Mouse (Mus musculus) heart, embryonic 16.5 days (tissue): ENCODE measurements at regions not wholly inside any gene's neighbourhood (a gene's known extent, or its start where the extent isn't known, plus 50 kb on each side); places are given as distances from the start of the nearest gene placed in this dataset.

Source experiments
- ATAC-seq: fragments of 200-750 bp; cut with Nextera tagmentation; replicated peaks from 2 replicates; pipeline ENCODE4 v1.8.0; 2017; ENCODE audit warnings: moderate number of reproducible peaks; ENCODE audit not compliant: insufficient read depth, low FRiP score; ENCODE audit errors: extremely low read depth
- H3K27ac ChIP-seq: fragments of 300-500 bp; sonication (generic); 2 replicates; pipeline ENCODE4 v1.5.1; 2014; ENCODE audit warnings: mild to moderate bottlenecking, low read length, control low read depth, moderate library complexity
- H3K27me3 ChIP-seq: fragments of 300-500 bp; sonication (generic); 2 replicates; pipeline ENCODE4 v1.6.1; 2014; ENCODE audit warnings: low read length, mixed read lengths; ENCODE audit not compliant: control insufficient read depth, insufficient read depth
- H3K36me3 ChIP-seq: fragments of 300-500 bp; sonication (generic); 2 replicates; pipeline ENCODE4 v1.6.1; 2014; ENCODE audit not compliant: control insufficient read depth, insufficient read depth
- H3K4me1 ChIP-seq: fragments of 300-500 bp; sonication (generic); 2 replicates; pipeline ENCODE4 v1.6.1; 2014; ENCODE audit warnings: low read length, mixed read lengths; ENCODE audit not compliant: control insufficient read depth, insufficient read depth
- H3K4me2 ChIP-seq: fragments of 300-500 bp; sonication (generic); 2 replicates; pipeline ENCODE4 v1.6.1; 2014; ENCODE audit warnings: low read depth, mild to moderate bottlenecking, control low read depth, low read length
- H3K4me3 ChIP-seq: fragments of 300-500 bp; sonication (generic); 2 replicates; pipeline ENCODE4 v1.5.1; 2014; ENCODE audit warnings: mild to moderate bottlenecking, control low read depth, low read length
- H3K9ac ChIP-seq: fragments of 300-500 bp; sonication (generic); 2 replicates; pipeline ENCODE4 v1.6.1; 2014; ENCODE audit warnings: low read length, control low read depth
- H3K9me3 ChIP-seq: fragments of 300-500 bp; sonication (generic); replicated peaks from 2 replicates; pipeline ENCODE4 v1.6.1; 2016; ENCODE audit warnings: low read length; ENCODE audit not compliant: control insufficient read depth
- WGBS: fragments of 180-500 bp; shearing (Covaris S2); extraction: QIAGEN DNeasy Blood & Tissue Kit; methylation state at CpG from one replicate; pipeline ENCODE4 v1.1.7; 2014; 5-methylcytosine and 5-hydroxymethylcytosine counted together

DNA sequence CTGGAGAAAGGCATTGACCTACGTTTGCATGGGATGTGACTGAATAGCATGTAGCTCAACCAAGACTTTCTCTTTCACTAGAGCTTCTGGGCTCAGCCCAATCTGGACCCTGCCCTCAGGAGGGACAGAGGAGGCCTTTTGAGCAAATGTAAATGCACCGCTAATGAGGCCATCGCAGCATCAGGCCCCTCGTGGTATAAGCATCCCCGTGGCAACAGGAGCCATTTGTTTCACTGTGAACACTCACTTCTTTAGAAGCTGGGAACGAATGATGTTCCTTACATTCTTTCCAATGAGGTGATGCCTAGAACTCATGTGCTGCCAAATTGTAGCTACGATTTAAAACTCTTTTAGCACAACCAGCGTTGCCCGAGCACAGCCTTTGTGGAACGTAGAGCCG, 279.0 kb upstream of the Gjb5 start:
- WGBS = 50% methylated on average over 11 of the region's 11 CpGs
- H3K4me1 ChIP-seq = no peaks in the 10 kb centered on the region
- H3K27me3 ChIP-seq = no peaks in the 10 kb centered on the region

DNA sequence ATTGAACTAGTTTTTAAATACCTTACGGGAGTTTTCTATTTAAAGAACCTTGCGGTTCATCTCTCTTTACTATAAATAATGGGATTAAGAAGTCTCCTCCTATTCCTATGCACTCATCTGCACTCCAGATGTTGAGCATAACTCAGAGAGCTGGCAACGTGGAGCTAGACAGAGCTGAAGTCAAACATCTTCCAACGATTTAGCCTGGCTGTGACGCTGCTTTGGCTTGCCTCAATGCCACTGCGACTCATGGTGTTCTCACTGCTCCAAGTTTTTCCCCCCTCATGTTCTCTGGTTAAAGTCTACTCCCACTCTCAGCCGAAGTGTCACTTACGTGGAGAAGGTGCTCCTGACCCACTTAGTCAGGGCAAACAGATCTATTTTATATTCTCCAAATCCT, 277.3 kb upstream of the Gjb5 start:
- no peak overlapping the region for H3K4me3 ChIP-seq
- WGBS = 66% methylated on average over 8 of the region's 8 CpGs
- H3K4me2 ChIP-seq = no peak overlapping the region
- H3K4me1 ChIP-seq = no peaks in the 10 kb centered on the region
- ATAC-seq = no peak
- no peaks in the 10 kb centered on the region for H3K36me3 ChIP-seq
- H3K9ac ChIP-seq = no peak overlapping the region
- no peak overlapping the region for H3K27ac ChIP-seq
- H3K9me3 ChIP-seq = no peaks in the 10 kb centered on the region; the same call in 1 of the 2 replicates
- H3K27me3 ChIP-seq = no peaks in the 10 kb centered on the region

More for the DNA sequence above, 279.0 kb upstream of the Gjb5 start:
- Histone ChIP-seq H3K36me3 (no peaks in the 10 kb centered on the region), H3K27ac (no peak overlapping the region), H3K9ac (no peak overlapping the region), H3K4me3 (no peak overlapping the region), H3K9me3 (no peaks in the 10 kb centered on the region; the same call in 1 of the 2 replicates), H3K4me2 (no peak overlapping the region)
- no peak for ATAC-seq

DNA sequence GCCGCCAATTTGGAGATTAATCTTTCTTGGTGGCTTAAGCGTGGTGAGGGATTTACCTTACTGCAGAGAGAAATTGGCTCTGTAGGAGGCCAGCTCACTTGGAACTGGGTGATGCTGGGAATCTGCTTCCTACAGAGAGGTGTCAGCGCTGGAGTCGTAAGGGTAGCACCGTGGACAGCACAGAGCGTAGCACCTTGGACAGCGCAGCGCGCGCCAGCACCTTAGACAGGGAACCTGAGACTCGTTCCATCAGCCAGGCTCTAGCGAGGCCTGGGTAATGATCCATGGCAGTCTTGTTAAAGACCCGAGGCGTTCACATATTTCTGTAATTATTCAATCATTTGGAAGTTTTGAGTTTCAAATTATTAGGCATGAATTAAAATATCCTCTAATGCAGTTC, 261.9 kb upstream of the Gjb5 start:
- ATAC-seq = peak; percentile 72; the same call in 1 of the 2 replicates
- Histone ChIP-seq H3K4me1 (no peaks in the 10 kb centered on the region), H3K27me3 (no peaks in the 10 kb centered on the region), H3K4me2 (no peak overlapping the region), H3K27ac (no peak overlapping the region), H3K9ac (no peak overlapping the region), H3K9me3 (no peaks in the 10 kb centered on the region), H3K36me3 (no peaks in the 10 kb centered on the region), H3K4me3 (no peak overlapping the region)
- 4% methylated on average over 14 of the region's 14 CpGs for WGBS

DNA sequence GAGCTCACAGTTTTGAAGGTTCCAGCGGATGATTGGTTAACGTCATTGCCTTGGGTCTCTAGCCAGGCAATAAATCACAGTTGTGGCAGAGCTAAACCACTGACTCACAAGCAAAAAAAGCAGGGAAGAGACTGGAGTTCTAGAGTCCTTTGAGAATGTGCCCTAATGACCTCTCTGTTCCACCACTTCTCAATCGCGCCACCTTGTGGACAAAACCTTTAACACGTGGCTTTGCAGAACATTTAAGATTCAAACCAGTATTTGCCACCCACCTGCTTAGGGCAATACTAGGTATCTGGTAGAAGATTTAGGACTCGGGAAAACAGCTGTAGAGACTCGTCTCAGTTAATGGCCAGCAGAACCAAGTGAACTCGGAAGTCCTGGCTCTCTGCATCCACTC, 254.8 kb upstream of the Gjb5 start:
- Histone ChIP-seq H3K4me3 (no peak overlapping the region), H3K4me1 (no peaks in the 10 kb centered on the region), H3K4me2 (no peak overlapping the region), H3K9ac (no peak overlapping the region), H3K9me3 (no peaks in the 10 kb centered on the region), H3K27me3 (no peaks in the 10 kb centered on the region), H3K27ac (no peak overlapping the region), H3K36me3 (no peaks in the 10 kb centered on the region)
- ATAC-seq = no peak
- 47% methylated on average over 8 of the region's 8 CpGs for WGBS

DNA sequence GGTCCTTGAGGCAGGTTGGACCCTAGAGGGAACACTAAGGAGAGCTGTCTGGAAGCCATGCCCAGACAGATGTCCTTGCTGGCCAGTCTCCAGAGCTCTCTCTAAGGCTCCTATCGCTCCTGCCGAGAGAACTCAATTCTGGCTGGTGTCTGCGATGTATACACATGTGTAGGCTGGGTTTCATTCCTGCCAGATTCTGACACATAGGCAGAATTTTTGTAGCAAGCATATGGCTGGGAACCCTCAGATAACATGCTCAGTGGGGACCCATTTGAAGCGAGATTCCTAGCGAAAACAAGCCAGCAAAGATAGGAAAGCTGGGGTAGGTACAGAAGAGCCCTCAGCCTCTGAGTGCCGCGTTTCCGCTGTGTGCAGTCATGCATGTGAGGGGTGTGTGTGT, 242.9 kb upstream of the Gjb5 start:
- no peak overlapping the region for H3K4me2 ChIP-seq
- no peak overlapping the region for H3K27ac ChIP-seq
- no peak for ATAC-seq
- H3K27me3 ChIP-seq = no peaks in the 10 kb centered on the region
- WGBS = 62% methylated on average over 8 of the region's 8 CpGs
- H3K9me3 ChIP-seq = no peaks in the 10 kb centered on the region
- H3K9ac ChIP-seq = no peak overlapping the region
- H3K4me3 ChIP-seq = no peak overlapping the region
- H3K36me3 ChIP-seq = no peaks in the 10 kb centered on the region
- no peaks in the 10 kb centered on the region for H3K4me1 ChIP-seq

DNA sequence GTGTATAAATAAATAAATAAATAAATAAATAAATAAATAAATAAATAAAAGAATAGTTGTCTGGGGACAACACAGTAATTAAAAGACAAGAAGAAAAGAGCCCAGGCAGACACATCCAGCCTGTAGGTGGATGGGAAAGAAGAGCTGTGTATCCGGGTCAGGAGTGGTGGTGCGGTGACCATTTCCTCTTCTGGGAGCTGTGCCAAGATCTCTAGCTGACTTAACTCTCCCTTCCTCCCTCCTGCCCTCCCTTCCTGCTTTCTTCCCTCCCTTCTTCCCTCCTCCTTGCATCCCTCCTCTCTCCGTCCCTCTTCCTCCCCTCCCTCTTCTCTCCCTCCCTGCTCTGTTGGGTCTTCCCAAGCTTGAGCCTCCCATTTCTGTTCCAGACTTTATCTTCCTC, 240.6 kb upstream of the Gjb5 start:
- H3K27ac ChIP-seq = no peak overlapping the region
- no peaks in the 10 kb centered on the region for H3K36me3 ChIP-seq
- no peak overlapping the region for H3K4me2 ChIP-seq
- 40% methylated on average over 3 of the region's 3 CpGs for WGBS
- no peaks in the 10 kb centered on the region for H3K27me3 ChIP-seq
- H3K4me1 ChIP-seq = no peaks in the 10 kb centered on the region
- no peak overlapping the region for H3K4me3 ChIP-seq
- H3K9ac ChIP-seq = no peak overlapping the region
- no peaks in the 10 kb centered on the region for H3K9me3 ChIP-seq
- ATAC-seq = no peak

DNA sequence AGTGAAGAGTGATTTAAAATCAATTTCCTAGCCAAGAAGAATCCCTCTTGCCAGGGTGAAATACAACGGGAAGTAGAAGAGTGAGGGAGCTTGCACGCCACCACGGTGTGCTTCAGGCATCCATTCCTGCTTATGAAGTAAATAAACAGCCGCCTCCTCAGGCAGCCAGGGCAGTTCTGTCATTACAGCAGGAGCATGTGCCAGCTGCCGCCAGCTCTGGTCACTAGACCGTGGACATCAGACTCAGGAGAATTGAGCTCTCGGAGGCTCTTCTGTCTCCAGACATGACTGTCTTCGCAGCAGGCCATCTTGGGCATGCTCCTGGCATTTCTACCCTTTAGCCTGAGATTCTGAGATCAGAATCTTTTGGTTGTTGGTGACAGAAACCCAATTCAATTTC, 236.1 kb upstream of the Gjb5 start:
- no peak overlapping the region for H3K27ac ChIP-seq
- H3K4me1 ChIP-seq = no peaks in the 10 kb centered on the region
- no peak overlapping the region for H3K4me2 ChIP-seq
- no peak overlapping the region for H3K9ac ChIP-seq
- no peaks in the 10 kb centered on the region for H3K9me3 ChIP-seq
- 82% methylated on average over 8 of the region's 8 CpGs for WGBS
- no peak for ATAC-seq
- no peak overlapping the region for H3K4me3 ChIP-seq
- H3K27me3 ChIP-seq = no peaks in the 10 kb centered on the region
- no peaks in the 10 kb centered on the region for H3K36me3 ChIP-seq

DNA sequence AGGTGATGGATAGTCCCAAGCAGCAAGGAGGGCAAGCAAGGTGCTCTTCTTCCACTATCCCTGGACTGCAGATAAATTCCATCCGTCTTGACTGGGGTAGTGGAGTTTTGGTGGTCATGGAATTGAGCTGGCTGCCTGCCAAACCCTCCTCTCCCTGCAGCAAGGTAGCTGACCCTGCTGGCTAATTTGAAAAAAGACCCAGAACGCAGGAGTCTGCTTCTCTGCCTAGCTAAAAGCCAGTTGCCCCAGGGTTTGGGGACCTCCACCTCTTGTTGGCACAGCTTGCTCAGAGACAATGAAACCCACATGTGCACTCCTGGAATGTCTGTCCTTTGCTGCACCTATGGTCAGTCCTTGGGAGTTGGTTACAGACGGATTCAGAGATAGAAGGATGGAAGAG, 233.6 kb upstream of the Gjb5 start:
- 52% methylated on average over 3 of the region's 3 CpGs for WGBS
- no peak overlapping the region for H3K4me3 ChIP-seq
- no peaks in the 10 kb centered on the region for H3K36me3 ChIP-seq
- ATAC-seq = no peak
- no peaks in the 10 kb centered on the region for H3K4me1 ChIP-seq
- no peak overlapping the region for H3K9ac ChIP-seq
- no peak overlapping the region for H3K27ac ChIP-seq
- no peaks in the 10 kb centered on the region for H3K27me3 ChIP-seq
- H3K4me2 ChIP-seq = no peak overlapping the region
- peaks cover 2% of the 10 kb centered on the region; the same call in 1 of the 2 replicates for H3K9me3 ChIP-seq

DNA sequence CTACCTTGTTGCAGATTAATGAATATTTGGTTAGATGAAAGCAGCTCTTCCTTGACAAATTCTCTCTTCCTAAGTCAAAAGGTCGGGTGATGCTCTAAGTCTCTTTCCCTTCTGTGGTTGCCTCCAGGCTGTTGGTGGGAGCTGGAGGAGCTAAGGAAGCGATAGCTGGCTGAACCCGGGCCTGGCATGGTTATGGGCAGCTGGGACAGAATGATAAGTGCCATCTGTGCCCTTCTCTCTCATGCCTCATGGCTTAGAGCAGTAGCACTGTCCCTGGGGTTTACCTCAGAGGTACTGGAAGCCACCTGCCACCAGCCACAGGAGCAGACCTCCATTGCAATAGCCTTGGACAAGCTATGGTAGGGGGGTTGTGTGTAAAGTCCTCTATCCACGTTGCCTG, 228.8 kb upstream of the Gjb5 start:
- no peak overlapping the region for H3K9ac ChIP-seq
- H3K4me1 ChIP-seq = no peaks in the 10 kb centered on the region
- H3K4me2 ChIP-seq = no peak overlapping the region
- no peaks in the 10 kb centered on the region for H3K27me3 ChIP-seq
- peaks cover 2% of the 10 kb centered on the region; the same call in 1 of the 2 replicates for H3K9me3 ChIP-seq
- no peak overlapping the region for H3K27ac ChIP-seq
- no peak for ATAC-seq
- no peak overlapping the region for H3K4me3 ChIP-seq
- 59% methylated on average over 4 of the region's 4 CpGs for WGBS
- no peaks in the 10 kb centered on the region for H3K36me3 ChIP-seq

DNA sequence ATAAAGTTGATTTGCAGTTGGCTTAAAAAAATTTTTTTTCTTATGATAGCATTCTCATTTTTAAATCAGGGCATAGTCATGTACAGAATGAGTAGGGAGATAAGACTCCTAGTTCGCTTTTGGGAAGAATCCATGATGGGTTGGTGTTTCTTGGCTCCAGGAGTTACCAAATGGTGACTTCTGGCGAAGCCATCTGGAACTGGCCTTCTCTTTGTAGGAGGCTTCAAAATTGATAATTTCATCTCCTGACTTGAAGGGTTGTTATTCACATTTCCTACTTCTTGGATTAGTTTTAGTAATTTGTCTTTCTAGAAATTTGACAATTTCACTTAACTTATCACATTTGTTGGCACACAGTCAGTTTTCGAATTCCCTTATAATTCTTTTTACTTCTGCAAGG, 218.5 kb upstream of the Gjb5 start:
- ATAC-seq = no peak
- Histone ChIP-seq H3K9ac (no peak overlapping the region), H3K36me3 (no peaks in the 10 kb centered on the region), H3K4me1 (no peaks in the 10 kb centered on the region), H3K4me2 (no peak overlapping the region), H3K9me3 (no peaks in the 10 kb centered on the region; the same call in 1 of the 2 replicates), H3K4me3 (no peak overlapping the region), H3K27ac (no peak overlapping the region), H3K27me3 (no peaks in the 10 kb centered on the region)
- WGBS = 78% methylated on average over 3 of the region's 3 CpGs
